Mouse (Mus musculus) heart, embryonic 12.5 days (tissue): ENCODE results near the gene Kdr. TPM values are rescaled to one million over a fixed set of nuclear protein-coding genes. Genes with fewer than 3 reads are reported as not detected.
"Not testable (repeated sequence)": the region's sequence is repeated elsewhere in the genome, so short reads cannot be mapped to it uniquely, and the experiment has no call there.

Source experiments
- ATAC-seq: fragments of 200-750 bp; cut with Nextera tagmentation; 2 replicates; pipeline ENCODE4 v1.8.0; 2017; ENCODE audit warnings: moderate TSS enrichment, moderate library complexity; ENCODE audit not compliant: insufficient number of reproducible peaks, low FRiP score
- H3K27ac ChIP-seq: fragments of 300-500 bp; sonication (generic); 2 replicates; pipeline ENCODE4 v1.5.1; 2016; ENCODE audit warnings: mild to moderate bottlenecking, moderate library complexity; ENCODE audit not compliant: poor library complexity, severe bottlenecking
- H3K27me3 ChIP-seq: fragments of 300-500 bp; sonication (generic); replicated peaks from 2 replicates; pipeline ENCODE4 v1.6.1; 2016; ENCODE audit warnings: mild to moderate bottlenecking, moderate library complexity
- H3K36me3 ChIP-seq: fragments of 300-500 bp; sonication (generic); 2 replicates; pipeline ENCODE4 v1.6.1; 2016; ENCODE audit warnings: mild to moderate bottlenecking, moderate library complexity
- H3K4me1 ChIP-seq: fragments of 300-500 bp; sonication (generic); replicated peaks from 2 replicates; pipeline ENCODE4 v1.6.1; 2016; ENCODE audit warnings: mild to moderate bottlenecking
- H3K4me2 ChIP-seq: fragments of 300-500 bp; sonication (generic); 2 replicates; pipeline ENCODE4 v1.6.1; 2016; ENCODE audit warnings: mild to moderate bottlenecking, moderate library complexity
- H3K4me3 ChIP-seq: fragments of 300-500 bp; sonication (generic); 2 replicates; pipeline ENCODE4 v1.5.1; 2016; ENCODE audit warnings: mild to moderate bottlenecking
- H3K9ac ChIP-seq: fragments of 300-500 bp; sonication (generic); 2 replicates; pipeline ENCODE4 v1.6.1; 2016; ENCODE audit warnings: mild to moderate bottlenecking, moderate library complexity
- H3K9me3 ChIP-seq: fragments of 300-500 bp; sonication (generic); replicated peaks from 2 replicates; pipeline ENCODE4 v1.6.1; 2016; ENCODE audit warnings: mild to moderate bottlenecking, moderate library complexity
- WGBS: fragments of 180-500 bp; shearing (Covaris S2); methylation state at CpG from one replicate; pipeline ENCODE4 v1.1.7; 2016; 5-methylcytosine and 5-hydroxymethylcytosine counted together
- polyA plus RNA-seq: library from polyadenylated mRNA; unstranded; fragments of >200 nt; fragmentation: Nextera tagmentation; extraction: Ambion mirVana; gene quantifications from 2 replicates; pipeline ENCODE4 v1.2.1, GENCODE M21; 2016

The Kdr gene
- polyA plus RNA-seq, 1 experiment from 2014 or later = 48.0 TPM

DNA sequence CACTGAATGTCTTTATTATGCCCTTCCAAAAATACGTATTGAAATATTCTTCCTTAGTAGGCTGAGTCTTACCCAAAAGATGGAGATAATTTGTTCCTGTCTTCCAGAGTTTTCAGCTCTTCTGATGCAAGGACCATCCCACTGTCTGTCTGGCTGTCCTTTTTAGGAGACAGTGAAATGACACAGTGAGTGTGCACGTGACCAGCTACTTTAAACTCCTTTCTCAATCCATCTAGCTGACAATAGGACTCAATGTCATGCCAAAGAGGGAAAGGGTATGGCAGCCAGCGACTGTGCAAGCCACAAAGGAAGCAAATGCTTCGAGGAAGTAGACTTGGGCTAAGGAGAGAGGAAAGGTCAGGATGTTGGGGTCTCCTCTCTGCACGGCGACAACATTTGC is 42.0 kb downstream of the Kdr start:
- H3K4me3 ChIP-seq = no peak overlapping the region
- no peak overlapping the region for H3K4me2 ChIP-seq
- peaks cover 58% of the 10 kb centered on the region for H3K4me1 ChIP-seq
- H3K27ac ChIP-seq = no peak overlapping the region
- H3K9ac ChIP-seq = no peak overlapping the region
- no peaks in the 10 kb centered on the region for H3K9me3 ChIP-seq
- 75% methylated on average over 6 of the region's 6 CpGs for WGBS
- ATAC-seq = no peak
- peaks cover 7% of the 10 kb centered on the region; the same call in 1 of the 2 replicates for H3K36me3 ChIP-seq
- H3K27me3 ChIP-seq = no peaks in the 10 kb centered on the region

DNA sequence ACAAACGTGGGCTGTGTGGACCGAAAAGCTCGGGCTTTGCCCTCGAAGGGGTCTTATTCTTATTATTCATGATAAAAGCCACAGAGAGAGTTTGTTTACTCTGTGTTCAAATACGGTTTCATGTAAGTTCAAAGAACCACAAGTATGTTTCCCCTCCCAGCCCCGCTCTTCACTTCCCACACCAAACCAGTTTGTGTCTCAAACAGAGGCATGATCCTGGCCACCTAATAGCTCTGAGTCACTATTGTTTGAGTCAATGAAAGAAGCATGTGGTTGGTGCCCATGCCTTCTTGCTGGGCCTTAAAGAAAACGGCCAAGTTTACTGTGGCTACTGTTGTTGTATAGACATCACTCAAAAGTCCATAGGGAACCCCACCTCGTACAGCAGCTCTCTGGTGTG is 43.0 kb downstream of the Kdr start:
- no peak for ATAC-seq
- WGBS = 78% methylated on average over 8 of the region's 8 CpGs
- no peak overlapping the region for H3K4me2 ChIP-seq

DNA sequence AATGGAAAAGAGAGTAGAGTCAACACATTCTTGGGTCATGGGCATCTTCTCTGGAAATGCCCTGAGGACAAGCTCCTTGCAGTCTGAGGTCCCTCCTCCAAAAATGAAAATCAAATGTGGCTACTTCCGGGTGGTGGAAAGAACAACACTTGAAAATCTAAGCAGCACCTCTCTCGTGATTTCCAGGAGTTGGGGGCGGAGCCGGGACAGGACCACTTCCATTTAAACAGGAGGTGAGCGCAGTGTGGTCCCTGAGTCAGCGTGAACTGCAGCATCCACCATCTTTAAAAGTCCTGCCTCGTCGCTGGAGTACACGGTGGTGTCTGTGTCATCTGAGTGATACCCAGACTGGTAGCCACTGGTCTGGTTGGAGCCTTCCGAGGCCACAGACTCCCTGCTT is 44.1 kb downstream of the Kdr start:
- H3K4me3 ChIP-seq = no peak overlapping the region
- 74% methylated on average over 10 of the region's 10 CpGs for WGBS
- H3K27me3 ChIP-seq = no peaks in the 10 kb centered on the region
- H3K4me2 ChIP-seq = no peak overlapping the region
- no peaks in the 10 kb centered on the region for H3K36me3 ChIP-seq
- H3K27ac ChIP-seq = peak overlapping the region; percentile 48; the same call in 1 of the 2 replicates
- peaks cover 52% of the 10 kb centered on the region for H3K4me1 ChIP-seq
- no peak overlapping the region for H3K9ac ChIP-seq
- no peaks in the 10 kb centered on the region for H3K9me3 ChIP-seq
- ATAC-seq = 0 out of 2 replicates have a peak, but pooled peaks have one; percentile 47

More for the DNA sequence above, 43.0 kb downstream of the Kdr start:
- Histone ChIP-seq H3K9ac (no peak overlapping the region), H3K4me3 (no peak overlapping the region), H3K4me1 (peaks cover 59% of the 10 kb centered on the region), H3K9me3 (no peaks in the 10 kb centered on the region), H3K27ac (no peak overlapping the region), H3K27me3 (no peaks in the 10 kb centered on the region), H3K36me3 (0 out of 2 replicates have a peak, but pooled peaks cover 2% of the 10 kb centered on the region)

GRCm38 (mm10) chr5:75933521-75934044 is 44.7 kb downstream of the Kdr start:
- peaks cover 46% of the 10 kb centered on the region for H3K4me1 ChIP-seq
- WGBS = 54% methylated on average over 20 of the region's 20 CpGs
- no peaks in the 10 kb centered on the region for H3K9me3 ChIP-seq
- 0 out of 2 replicates have a peak overlapping the region, but pooled peaks have one; percentile 27 for H3K4me2 ChIP-seq
- H3K9ac ChIP-seq = no peak overlapping the region
- no peaks in the 10 kb centered on the region for H3K27me3 ChIP-seq
- H3K36me3 ChIP-seq = no peaks in the 10 kb centered on the region
- peak; percentile 60 for ATAC-seq
- peak overlapping the region; percentile 48; the same call in 1 of the 2 replicates for H3K27ac ChIP-seq
- no peak overlapping the region for H3K4me3 ChIP-seq

DNA sequence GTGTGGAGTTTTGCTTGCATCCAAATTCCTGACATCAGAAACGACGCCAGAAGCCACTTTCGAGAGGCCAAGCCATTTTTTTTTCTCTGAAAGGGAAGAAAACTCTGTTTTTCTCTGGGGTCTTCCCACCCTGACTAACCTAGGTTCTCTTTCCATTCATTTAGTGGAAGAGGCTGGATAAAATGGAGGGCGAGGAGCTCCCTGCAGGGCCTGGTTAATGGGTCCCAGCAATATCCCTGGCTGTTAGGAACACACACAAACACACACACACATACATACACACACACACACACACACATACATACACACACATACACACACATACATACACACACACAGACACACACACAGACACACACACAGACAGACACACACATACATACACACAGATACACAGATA is 46.8 kb downstream of the Kdr start:
- H3K36me3 ChIP-seq, H3K9ac ChIP-seq, H3K27me3 ChIP-seq, ATAC-seq, H3K4me2 ChIP-seq, H3K27ac ChIP-seq, H3K4me3 ChIP-seq, H3K9me3 ChIP-seq: not testable (repeated sequence)
- 72% methylated on average over 4 of the region's 4 CpGs for WGBS
- H3K4me1 ChIP-seq = peaks cover 30% of the 10 kb centered on the region

DNA sequence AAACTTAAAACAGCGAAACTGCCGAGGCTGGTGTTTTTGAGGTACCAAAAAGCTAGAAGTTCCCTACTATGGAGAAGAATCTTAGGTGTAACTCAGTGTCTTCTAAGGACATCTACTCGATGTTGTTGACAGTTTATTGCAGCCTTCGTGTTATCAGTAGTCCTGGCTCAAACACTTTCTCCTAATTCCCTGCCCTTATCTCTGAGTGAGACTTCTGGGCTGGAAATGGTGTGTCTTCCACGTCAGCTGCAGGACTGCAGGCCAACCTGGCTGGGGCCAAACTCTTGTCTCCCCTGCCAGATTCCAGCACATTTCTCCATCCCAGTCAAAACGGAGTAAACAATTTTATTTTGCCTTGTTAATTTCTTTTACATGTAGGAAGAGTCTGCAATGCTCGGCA is 48.3 kb downstream of the Kdr start:
- WGBS = 34% methylated on average over 7 of the region's 7 CpGs
- no peak overlapping the region for H3K27ac ChIP-seq
- H3K4me1 ChIP-seq = peaks cover 30% of the 10 kb centered on the region
- no peak for ATAC-seq
- no peak overlapping the region for H3K9ac ChIP-seq
- no peak overlapping the region for H3K4me3 ChIP-seq
- H3K36me3 ChIP-seq = no peaks in the 10 kb centered on the region
- no peaks in the 10 kb centered on the region for H3K27me3 ChIP-seq
- H3K9me3 ChIP-seq = no peaks in the 10 kb centered on the region
- H3K4me2 ChIP-seq = no peak overlapping the region

GRCm38 (mm10) chr5:75922677-75923076 is 55.6 kb downstream of the Kdr start:
- WGBS = 56% methylated on average over 6 of the region's 6 CpGs
- Histone ChIP-seq H3K27me3 (no peaks in the 10 kb centered on the region), H3K9me3 (no peaks in the 10 kb centered on the region), H3K36me3 (no peaks in the 10 kb centered on the region), H3K27ac (peak overlapping the region; percentile 40; the same call in 1 of the 2 replicates), H3K4me3 (no peak overlapping the region), H3K9ac (no peak overlapping the region), H3K4me2 (no peak overlapping the region), H3K4me1 (peaks cover 25% of the 10 kb centered on the region)
- ATAC-seq = peak; percentile 68

- Histone ChIP-seq H3K9ac (no peak overlapping the region), H3K9me3 (no peaks in the 10 kb centered on the region), H3K4me1 (peaks cover 25% of the 10 kb centered on the region), H3K36me3 (no peaks in the 10 kb centered on the region), H3K27me3 (no peaks in the 10 kb centered on the region), H3K4me3 (no peak overlapping the region), H3K27ac (no peak overlapping the region), H3K4me2 (no peak overlapping the region)
- WGBS = 39% methylated on average over 12 of the region's 12 CpGs
- ATAC-seq = no peak
These were observed 56.4 kb downstream of the Kdr start for GRCm38 (mm10) chr5:75921730-75922387.

- no peak overlapping the region for H3K4me2 ChIP-seq
- no peak overlapping the region for H3K4me3 ChIP-seq
- H3K9ac ChIP-seq = no peak overlapping the region
- H3K27ac ChIP-seq = no peak overlapping the region
- H3K36me3 ChIP-seq = no peaks in the 10 kb centered on the region
- 54% methylated on average over 7 of the region's 7 CpGs for WGBS
- H3K27me3 ChIP-seq = no peaks in the 10 kb centered on the region
- no peak for ATAC-seq
- H3K4me1 ChIP-seq = peaks cover 25% of the 10 kb centered on the region
- H3K9me3 ChIP-seq = no peaks in the 10 kb centered on the region
These were observed 58.7 kb downstream of the Kdr start for GRCm38 (mm10) chr5:75919601-75920000.

DNA sequence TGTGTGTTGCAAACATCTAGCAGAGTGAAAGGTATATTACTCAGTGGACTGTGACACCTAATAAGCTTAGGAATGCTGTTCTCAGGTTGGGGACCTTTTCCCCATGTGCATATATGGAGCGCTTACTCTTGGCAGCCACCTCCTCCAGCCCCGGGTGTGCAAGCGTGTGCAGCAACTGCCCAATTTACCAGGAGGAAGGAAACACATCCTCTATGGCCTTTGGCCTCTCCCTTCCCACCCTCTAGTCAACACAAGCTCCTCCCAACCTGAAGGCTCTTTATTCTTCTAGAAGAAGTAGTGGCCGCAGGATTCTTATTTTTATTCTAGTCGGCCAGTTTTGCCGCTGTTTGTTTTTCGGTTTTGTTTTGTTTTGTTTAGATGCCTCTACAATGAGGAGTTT is 60.1 kb downstream of the Kdr start:
- H3K27ac ChIP-seq = no peak overlapping the region

DNA sequence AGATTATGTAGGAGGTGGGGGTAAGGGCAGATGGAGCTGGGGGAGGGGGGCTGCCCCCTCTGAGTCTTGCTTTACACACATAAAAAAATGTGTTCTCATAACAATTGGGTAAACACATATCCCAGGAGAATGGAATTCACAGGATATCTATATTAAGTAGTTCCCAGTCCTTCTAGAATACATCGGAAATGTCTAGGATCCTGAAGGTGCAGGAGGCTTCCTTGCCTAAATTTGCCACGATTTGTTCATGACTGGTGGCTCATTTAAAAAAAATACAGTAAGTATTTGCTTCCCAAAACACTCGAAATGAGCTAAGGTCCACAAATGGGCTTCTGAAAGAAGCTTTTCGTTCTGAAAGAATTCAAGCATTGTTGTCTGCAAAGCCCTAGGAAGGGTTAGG is 61.0 kb downstream of the Kdr start:
- Histone ChIP-seq H3K9ac (no peak overlapping the region), H3K27me3 (no peaks in the 10 kb centered on the region), H3K4me1 (peaks cover 14% of the 10 kb centered on the region), H3K4me2 (no peak overlapping the region), H3K27ac (no peak overlapping the region), H3K36me3 (no peaks in the 10 kb centered on the region), H3K9me3 (no peaks in the 10 kb centered on the region), H3K4me3 (no peak overlapping the region)
- 65% methylated on average over 4 of the region's 4 CpGs for WGBS
- ATAC-seq = no peak

More for the DNA sequence above, 60.1 kb downstream of the Kdr start:
- H3K27me3 ChIP-seq = no peaks in the 10 kb centered on the region
- no peak overlapping the region for H3K9ac ChIP-seq
- H3K36me3 ChIP-seq = no peaks in the 10 kb centered on the region
- no peak for ATAC-seq
- no peaks in the 10 kb centered on the region for H3K9me3 ChIP-seq
- H3K4me3 ChIP-seq = no peak overlapping the region
- peaks cover 21% of the 10 kb centered on the region for H3K4me1 ChIP-seq
- 75% methylated on average over 7 of the region's 7 CpGs for WGBS
- no peak overlapping the region for H3K4me2 ChIP-seq
